Mouse (Mus musculus): Measurements from ENCODE around the gene Stk10.
A peak's percentile ranks its signal among the peaks of the same experiment; 100 is the strongest.
"Not testable (repeated sequence)": the region's sequence is repeated elsewhere in the genome, so short reads cannot be mapped to it uniquely, and the experiment has no call there.

Stk10 gene

GRCm38 (mm10) chr11:32605907-32606306 lies 72.8 kb downstream of the Stk10 start:
- no peak for DNase-seq

DNA sequence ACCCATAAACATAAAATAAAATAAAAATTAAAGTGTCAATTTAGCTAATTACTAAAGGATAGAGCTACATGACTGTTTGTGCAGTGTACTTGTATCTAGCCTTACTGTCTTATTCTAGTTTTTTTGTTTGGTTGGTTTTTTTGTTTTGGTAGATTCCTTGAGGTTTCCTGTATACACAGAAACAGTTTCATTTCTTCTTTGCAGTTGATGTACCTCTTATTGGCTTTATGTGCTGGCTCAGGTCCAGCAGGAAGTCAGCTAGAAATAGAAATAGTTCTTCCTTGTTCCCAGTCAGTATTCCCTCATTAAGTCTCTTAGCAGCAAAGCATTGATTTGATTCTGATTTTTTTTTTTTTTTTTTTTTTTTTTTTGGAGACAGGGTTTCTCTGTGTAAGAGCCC lies 74.2 kb downstream of the Stk10 start:
- DNase-seq, result no peak

- no peak for DNase-seq
These were observed 77.5 kb downstream of the Stk10 start for GRCm38 (mm10) chr11:32610616-32611015.

- no peak for DNase-seq
These were observed 79.2 kb downstream of the Stk10 start for GRCm38 (mm10) chr11:32612304-32612703.

GRCm38 (mm10) chr11:32614463-32614862 lies 81.4 kb downstream of the Stk10 start:
- DNase-seq, result no peak

DNA sequence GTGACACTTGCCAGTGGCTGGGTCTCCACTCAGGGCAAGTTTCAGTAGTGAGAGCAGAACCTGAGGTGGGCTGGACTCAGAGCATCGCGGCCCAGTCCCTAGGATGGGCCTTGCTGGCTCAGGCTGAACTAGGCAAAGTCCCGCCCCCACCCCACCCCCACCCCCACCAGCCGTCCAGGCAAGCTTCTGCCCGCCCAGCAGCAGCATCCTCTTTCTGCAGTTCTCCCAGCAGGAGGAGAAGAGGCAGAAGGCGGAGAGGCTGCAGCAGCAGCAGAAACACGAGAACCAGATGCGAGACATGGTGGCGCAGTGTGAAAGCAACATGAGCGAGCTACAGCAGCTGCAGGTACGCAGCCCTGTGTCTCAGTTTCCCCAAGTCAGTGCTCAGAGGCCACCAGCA lies 82.5 kb downstream of the Stk10 start:
- no peak for DNase-seq

DNA sequence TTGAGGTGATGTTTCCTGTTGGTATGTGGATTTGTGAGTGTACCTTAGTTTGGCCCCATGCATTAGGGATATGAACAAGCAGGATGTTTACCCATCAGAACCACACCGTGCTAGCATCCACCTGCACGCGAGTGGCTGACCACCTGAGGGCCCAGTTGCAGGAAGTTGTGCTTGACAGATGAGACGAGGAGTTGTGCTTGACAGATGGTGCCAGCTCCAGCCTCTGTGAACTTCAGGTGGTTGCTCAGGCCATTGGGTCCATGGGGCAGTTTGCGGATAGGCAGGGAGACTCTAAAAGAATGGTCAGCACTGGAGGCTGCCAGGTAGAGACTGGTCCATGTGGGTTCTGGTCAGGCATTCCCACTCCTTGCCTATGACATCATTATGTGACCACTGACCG lies 83.0 kb downstream of the Stk10 start:
- DNase-seq, result no peak

DNA sequence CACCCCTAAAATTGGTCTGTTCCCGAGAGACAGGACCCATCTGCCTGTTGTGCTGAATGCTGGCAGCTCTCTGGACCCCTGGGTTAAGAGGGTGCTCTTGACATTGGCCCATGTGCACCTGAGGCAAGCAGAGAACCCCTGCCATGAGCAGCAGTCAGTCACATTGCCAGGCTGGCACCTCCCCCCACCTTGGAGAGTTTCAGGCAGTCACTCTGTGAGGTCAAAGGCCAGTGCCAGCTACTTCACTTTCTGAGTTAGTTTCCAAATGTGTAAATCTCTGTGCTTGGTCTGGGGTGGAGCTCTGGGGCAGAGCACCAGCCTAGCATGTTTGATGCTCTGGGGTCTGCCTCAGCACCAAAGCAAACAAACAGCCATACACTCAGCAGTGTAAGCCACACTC lies 84.9 kb downstream of the Stk10 start:
- DNase-seq, result no peak

GRCm38 (mm10) chr11:32618641-32619040 lies 85.5 kb downstream of the Stk10 start:
- not testable (repeated sequence) for DNase-seq

GRCm38 (mm10) chr11:32619257-32619816 lies 86.2 kb downstream of the Stk10 start:
- DNase-seq, result no peak

DNA sequence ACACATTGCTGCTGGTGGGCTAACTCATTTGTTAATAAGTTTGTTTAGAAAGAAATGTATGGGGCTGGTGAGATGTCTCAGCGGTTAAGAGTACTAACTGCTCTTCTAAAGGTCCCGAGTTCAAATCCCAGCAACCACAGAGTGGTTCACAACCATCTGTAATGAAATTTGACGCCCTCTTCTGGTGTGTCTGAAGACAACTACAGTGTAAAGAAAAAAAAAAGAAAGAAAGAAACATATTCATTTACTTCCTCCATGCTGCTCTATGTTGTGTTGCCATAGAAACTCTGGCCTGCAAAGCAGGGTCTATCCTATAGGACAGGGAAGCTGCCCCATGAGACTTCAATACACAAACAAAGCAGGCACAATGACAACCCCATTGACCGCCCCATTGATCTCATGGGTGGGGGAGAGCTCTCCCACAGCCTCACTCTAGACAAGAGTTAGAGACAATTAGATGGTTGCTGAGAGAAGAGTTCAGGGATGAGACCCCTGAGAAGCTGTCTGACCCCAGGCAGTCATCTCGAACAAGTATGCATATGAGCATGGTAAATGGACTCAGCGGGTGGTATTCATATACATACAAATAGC lies 86.9 kb downstream of the Stk10 start:
- no peak for DNase-seq

DNA sequence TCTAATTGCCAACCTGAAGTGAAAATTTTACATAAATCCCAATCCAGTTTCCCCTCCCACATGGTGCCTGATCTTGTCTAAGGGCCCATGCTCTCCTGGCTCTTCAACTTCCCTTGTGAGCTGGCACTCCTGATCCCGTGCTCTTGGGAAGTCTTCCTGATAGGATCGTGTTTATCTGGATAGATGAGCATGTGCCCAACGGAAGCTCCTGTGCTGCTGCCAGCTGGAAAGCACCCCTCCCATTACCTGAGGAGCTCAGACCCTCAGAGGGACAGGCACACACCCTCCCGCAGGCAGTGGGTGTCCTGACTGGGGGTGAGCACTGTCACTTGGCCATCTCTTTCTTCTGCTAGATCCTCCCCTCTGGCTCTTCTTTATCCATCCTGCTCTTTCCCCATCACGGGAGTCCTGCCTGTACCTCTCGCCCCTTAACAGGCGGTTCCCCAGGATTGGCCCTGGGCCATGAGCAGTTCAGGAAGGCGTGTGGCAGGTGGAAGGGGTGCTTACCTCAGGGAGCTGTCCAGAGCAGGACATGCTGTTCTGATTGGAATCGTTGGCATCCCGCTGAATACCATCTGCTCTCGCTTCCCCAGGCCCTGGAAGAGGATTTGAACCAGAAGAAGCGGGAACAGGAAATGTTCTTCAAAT lies 88.8 kb downstream of the Stk10 start:
- DNase-seq, result no peak

DNA sequence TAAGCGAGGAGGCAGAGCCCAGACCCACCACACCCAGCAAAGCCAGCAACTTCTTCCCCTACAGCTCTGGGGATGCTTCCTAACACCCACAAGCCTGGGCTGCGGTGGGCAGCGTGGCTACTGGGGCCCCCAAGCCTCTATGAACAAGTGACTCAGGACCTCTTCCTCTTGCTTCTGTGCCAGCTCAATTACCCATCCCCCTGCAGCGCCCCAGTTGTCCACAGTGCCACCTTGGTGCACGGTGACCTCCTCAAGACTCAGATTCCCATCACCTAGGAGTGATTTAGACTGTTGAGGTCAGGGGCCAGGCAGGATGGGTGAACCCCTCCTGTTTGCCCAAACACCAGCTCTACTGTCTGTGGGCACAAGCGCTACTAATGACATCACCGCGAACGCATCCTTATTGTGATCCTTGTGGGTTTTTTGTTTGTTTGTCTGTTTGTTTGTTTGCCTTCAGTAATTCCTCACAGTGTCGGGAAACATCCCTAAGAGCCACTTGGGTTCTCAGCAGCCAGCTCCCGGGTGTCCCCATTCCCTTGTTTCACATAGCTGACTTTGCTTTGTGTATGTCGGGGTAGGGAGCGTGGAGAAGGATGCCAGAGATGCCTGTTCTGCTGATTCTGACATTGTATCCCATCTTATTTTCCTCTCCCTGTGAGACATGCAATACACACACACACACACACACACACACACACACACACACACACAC lies 89.5 kb downstream of the Stk10 start:
- DNase-seq, result no peak

- no peak for DNase-seq
These were observed 90.1 kb downstream of the Stk10 start for GRCm38 (mm10) chr11:32623236-32623635.

DNA sequence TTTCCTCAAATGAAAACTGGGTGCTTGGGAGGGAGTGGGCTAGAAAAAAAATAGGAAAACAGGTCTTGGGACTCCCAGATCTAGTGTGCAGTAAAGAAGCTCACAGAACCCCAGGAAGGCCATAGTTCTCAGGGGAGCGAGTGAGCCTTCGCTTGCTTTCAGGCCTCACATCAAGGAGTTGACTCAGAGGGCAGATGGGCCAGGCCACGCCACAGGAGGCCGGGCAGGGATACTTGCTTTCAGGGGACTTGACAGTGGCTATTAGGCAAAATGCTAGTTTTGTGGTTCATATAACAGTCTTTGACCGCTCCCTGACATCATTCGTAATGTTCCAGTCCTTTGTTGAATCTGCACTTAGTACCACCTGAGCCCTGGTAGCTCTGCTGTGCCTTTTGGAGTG lies 90.8 kb downstream of the Stk10 start:
- no peak for DNase-seq

- peak; percentile 51 for DNase-seq
These were observed 92.6 kb downstream of the Stk10 start for GRCm38 (mm10) chr11:32625677-32626076.

DNA sequence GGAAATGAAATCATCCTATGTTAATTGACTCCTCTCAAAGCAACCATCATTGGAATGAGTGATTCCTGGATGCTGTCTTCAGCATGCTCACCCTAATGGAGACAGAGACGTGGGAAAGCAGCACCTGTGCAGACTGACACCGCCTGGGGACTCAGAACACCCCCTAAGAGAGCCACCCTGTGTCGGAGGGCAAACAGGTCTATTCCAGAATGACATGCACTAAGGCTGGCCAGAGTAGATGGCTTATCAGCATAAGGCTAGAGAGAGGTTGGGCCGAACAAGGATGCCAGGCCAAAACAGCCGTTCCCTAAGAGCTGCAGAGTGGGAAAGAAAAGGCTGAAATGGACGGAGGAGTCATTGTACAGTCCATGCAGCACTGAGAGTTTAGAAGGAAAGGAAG lies 93.0 kb downstream of the Stk10 start:
- no peak for DNase-seq

- DNase-seq, result no peak
These were observed 94.8 kb downstream of the Stk10 start for GRCm38 (mm10) chr11:32627900-32628299.

DNA sequence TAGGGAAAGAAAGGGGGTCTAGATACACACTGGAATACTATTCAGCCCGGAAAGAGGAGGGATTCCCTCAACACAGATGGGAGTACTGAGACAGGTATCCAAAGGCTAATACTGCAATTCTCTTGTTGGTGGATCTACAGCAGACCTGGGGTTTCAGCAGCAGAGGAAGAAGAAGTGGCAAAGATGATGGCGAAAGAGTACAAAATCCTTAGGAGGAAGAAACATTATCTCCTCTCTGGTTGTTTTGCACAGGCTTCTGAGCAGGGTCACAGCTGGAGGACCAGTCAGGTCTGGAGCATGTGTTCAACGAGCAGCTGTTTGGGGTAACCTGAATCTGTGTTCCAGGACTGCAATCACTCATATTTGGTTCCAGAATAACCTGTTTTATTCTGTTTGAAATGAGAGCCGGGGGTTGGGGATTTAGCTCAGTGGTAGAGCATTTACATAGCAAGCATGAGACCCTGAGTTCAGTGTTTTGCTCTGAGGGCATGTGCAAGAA lies 96.7 kb downstream of the Stk10 start:
- no peak for DNase-seq

GRCm38 (mm10) chr11:32632671-32633070 lies 99.6 kb downstream of the Stk10 start:
- no peak for DNase-seq

DNA sequence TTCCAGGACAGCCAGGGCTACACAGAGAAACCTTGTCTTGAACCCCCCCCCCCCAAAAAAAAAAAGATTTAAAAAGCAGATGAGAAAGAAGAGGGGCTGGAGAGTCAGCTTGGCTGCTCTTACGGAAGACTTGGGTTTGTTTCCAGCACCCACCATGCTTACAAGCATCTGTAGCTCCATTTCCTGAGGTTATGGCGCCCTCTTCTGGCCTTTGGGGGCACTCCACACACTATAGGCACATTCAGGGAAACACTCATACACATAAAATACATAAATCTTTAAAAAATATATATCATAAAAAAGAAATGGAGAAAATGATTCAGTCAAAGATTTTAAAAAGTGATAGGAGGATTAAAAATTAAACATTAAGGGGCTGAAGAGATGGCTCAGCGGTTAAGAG lies 100.4 kb downstream of the Stk10 start:
- no peak for DNase-seq

GRCm38 (mm10) chr11:32634143-32634542 lies 101.0 kb downstream of the Stk10 start:
- DNase-seq, result no peak

DNA sequence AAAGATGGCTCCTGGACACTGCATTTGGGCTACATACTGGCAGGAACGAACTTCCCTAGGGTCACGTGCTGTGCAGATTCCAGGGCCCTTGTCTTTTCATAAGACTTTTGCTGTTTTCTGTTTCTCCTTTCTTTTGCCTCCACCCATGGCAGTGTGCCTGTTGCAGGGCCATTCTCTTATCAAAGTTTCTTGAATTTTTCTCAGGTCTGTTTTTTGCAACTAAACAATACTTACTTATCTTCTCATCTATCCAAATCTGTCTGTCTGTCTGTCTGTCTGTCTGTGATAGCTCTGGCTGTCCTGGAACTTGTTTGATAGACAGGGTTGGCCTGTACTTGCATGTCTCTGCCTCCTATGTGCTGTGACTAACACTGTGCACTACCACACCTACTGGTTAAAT lies 101.7 kb downstream of the Stk10 start:
- no peak for DNase-seq

DNA sequence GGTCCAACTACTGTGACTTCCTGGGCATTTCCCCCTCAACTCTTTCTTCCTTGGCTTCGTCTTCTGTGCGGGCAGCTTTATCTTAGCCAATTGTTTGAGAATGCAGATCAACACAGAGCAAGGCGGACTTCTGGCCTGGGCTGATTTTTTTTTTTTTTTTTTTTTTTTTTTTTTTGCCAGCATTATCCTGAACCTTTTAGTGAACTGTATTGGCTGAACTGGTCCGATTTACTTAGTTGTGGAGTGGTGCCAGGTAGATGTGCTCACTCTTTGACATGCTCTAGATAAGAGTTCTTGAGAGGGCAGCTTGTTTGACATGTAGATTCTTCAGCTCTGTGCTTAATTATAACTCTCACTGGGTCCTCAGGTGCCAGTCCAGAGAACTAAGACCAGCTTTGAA lies 103.2 kb downstream of the Stk10 start:
- no peak for DNase-seq

Measured in retina, postnatal 1 day (tissue).